Mouse (Mus musculus): ENCODE results near the gene Dab1. TPM values are rescaled to one million over a fixed set of nuclear protein-coding genes. Genes with fewer than 3 reads are reported as not detected.
A peak's percentile ranks its signal among the peaks of the same experiment; 100 is the strongest.

Gene Dab1
- polyA plus RNA-seq, 1 experiment from 2014 or later, result 22.8 TPM

DNA sequence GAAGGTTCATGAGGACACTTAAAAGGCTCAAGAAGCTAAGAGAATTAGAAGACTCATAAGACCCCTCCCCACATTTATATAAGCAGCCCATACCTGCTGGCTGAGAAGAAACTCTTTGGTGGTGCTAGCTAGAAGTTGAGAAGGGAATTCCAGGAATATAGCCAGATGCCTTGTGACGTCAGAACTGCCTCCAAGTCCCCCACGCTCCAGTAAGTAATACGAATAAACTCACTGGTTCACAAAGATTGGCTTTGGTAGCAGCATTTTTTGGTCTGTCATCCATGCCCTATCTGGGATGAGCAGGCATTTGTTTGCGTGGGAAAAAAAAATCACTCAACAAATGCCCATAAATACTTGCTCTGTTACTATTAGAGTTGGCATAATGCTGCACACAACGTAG, 816.6 kb downstream of the Dab1 start:
- Histone ChIP-seq H3K27me3 (ENCODE audit: insufficient read depth, low read length) (no peaks in the 10 kb centered on the region), H3K9ac (ENCODE audit: low read depth, low read length) (no peak overlapping the region), H3K36me3 (ENCODE audit: insufficient read depth, low read length) (no peaks in the 10 kb centered on the region), H3K27ac (no peak overlapping the region), H3K9me3 (replicated peaks; ENCODE audit: low read length) (no peaks in the 10 kb centered on the region), H3K4me1 (replicated peaks; ENCODE audit: insufficient read depth, low read length) (0 out of 2 replicates have a peak, but pooled peaks cover 3% of the 10 kb centered on the region), H3K4me3 (replicated peaks; ENCODE audit: low read depth, low read length) (no peak overlapping the region), H3K4me2 (ENCODE audit: low read length) (no peak overlapping the region)
- TF ChIP-seq CTCF (IDR thresholded peaks at IDR 0.05; ENCODE audit: low read depth), result no peak
- no peak for ATAC-seq (replicated peaks; ENCODE audit: low FRiP score, low read depth)
- no peak for DNase-seq (ENCODE audit: low spot score)
- 62% methylated on average over 5 of the region's 5 CpGs for WGBS

GRCm38 (mm10) chr4:104436411-104436810, 817.3 kb downstream of the Dab1 start:
- DNase-seq (ENCODE audit: low spot score) (no peak), ATAC-seq (replicated peaks; ENCODE audit: low FRiP score, low read depth) (no peak)
- 0 out of 2 replicates have a peak, but pooled peaks cover 3% of the 10 kb centered on the region for H3K4me1 ChIP-seq (replicated peaks; ENCODE audit: insufficient read depth, low read length)
- H3K4me2 ChIP-seq (ENCODE audit: low read length), result no peak overlapping the region
- no peaks in the 10 kb centered on the region for H3K36me3 ChIP-seq (ENCODE audit: insufficient read depth, low read length)
- no peak overlapping the region for H3K9ac ChIP-seq (ENCODE audit: low read depth, low read length)
- H3K27ac ChIP-seq, result no peak overlapping the region
- H3K27me3 ChIP-seq (ENCODE audit: insufficient read depth, low read length), result no peaks in the 10 kb centered on the region
- TF ChIP-seq CTCF (IDR thresholded peaks at IDR 0.05; ENCODE audit: low read depth), result no peak
- WGBS, result 96% methylated on average over 4 of the region's 4 CpGs
- H3K4me3 ChIP-seq (replicated peaks; ENCODE audit: low read depth, low read length), result no peak overlapping the region
- H3K9me3 ChIP-seq (replicated peaks; ENCODE audit: low read length), result no peaks in the 10 kb centered on the region

DNA sequence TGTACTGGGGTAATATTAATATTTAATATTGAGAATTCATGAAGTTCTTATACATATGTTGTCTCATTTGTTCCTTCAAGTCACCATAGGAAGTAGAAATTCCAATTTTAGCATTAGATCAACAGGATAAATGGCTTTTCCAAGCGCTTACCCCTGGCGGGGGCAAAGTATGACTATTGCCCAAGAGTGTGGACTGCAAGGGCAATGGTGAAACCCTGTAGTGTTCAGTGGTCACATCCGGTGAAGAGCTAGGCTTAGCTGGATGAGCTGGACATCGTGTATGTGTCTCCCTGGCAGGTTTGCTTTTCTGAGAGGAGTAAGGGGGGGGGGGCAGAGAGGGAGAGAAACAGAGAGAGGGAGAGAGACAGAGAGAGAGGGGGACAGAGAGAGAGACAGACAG, 819.6 kb downstream of the Dab1 start:
- ATAC-seq (replicated peaks; ENCODE audit: low FRiP score, low read depth), result no peak

DNA sequence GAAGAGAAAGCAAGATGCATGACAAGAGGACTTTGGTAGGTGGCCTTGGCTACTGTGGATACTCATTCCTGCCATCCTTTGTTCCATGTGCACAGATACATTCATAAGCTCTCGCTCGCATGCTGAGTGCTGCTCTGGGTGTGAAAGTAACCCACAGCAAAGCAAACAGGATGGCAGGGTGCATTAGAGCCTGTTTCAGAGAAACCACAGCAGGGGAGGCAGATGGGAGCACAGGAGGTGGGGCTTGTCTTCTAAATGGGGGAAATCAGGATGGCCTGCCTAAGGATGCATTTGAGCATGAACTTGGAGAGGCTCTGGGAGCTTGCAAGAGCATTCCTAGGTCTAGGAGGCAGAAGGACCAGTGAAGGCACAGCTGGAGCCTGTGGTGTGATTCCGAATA, 820.5 kb downstream of the Dab1 start:
- H3K9me3 ChIP-seq (replicated peaks; ENCODE audit: low read length), result no peaks in the 10 kb centered on the region
- H3K4me1 ChIP-seq (replicated peaks; ENCODE audit: insufficient read depth, low read length), result no peaks in the 10 kb centered on the region
- no peak for TF ChIP-seq CTCF (IDR thresholded peaks at IDR 0.05; ENCODE audit: low read depth)
- H3K4me2 ChIP-seq (ENCODE audit: low read length), result no peak overlapping the region
- H3K4me3 ChIP-seq (replicated peaks; ENCODE audit: low read depth, low read length), result no peak overlapping the region
- no peak overlapping the region for H3K27ac ChIP-seq
- ATAC-seq (replicated peaks; ENCODE audit: low FRiP score, low read depth), result no peak
- no peaks in the 10 kb centered on the region for H3K36me3 ChIP-seq (ENCODE audit: insufficient read depth, low read length)
- DNase-seq (ENCODE audit: low spot score), result no peak
- WGBS, result 84% methylated on average over 3 of the region's 3 CpGs
- H3K9ac ChIP-seq (ENCODE audit: low read depth, low read length), result no peak overlapping the region
- no peaks in the 10 kb centered on the region for H3K27me3 ChIP-seq (ENCODE audit: insufficient read depth, low read length)

More for the DNA sequence above, 819.6 kb downstream of the Dab1 start:
- Histone ChIP-seq H3K9me3 (replicated peaks; ENCODE audit: low read length) (no peaks in the 10 kb centered on the region), H3K4me3 (replicated peaks; ENCODE audit: low read depth, low read length) (no peak overlapping the region), H3K27ac (no peak overlapping the region), H3K4me1 (replicated peaks; ENCODE audit: insufficient read depth, low read length) (0 out of 2 replicates have a peak, but pooled peaks cover 3% of the 10 kb centered on the region), H3K36me3 (ENCODE audit: insufficient read depth, low read length) (no peaks in the 10 kb centered on the region), H3K4me2 (ENCODE audit: low read length) (no peak overlapping the region), H3K27me3 (ENCODE audit: insufficient read depth, low read length) (no peaks in the 10 kb centered on the region), H3K9ac (ENCODE audit: low read depth, low read length) (no peak overlapping the region)
- DNase-seq (ENCODE audit: low spot score), result no peak
- no peak for TF ChIP-seq CTCF (IDR thresholded peaks at IDR 0.05; ENCODE audit: low read depth)
- WGBS, result 85% methylated on average over 4 of the region's 4 CpGs

DNA sequence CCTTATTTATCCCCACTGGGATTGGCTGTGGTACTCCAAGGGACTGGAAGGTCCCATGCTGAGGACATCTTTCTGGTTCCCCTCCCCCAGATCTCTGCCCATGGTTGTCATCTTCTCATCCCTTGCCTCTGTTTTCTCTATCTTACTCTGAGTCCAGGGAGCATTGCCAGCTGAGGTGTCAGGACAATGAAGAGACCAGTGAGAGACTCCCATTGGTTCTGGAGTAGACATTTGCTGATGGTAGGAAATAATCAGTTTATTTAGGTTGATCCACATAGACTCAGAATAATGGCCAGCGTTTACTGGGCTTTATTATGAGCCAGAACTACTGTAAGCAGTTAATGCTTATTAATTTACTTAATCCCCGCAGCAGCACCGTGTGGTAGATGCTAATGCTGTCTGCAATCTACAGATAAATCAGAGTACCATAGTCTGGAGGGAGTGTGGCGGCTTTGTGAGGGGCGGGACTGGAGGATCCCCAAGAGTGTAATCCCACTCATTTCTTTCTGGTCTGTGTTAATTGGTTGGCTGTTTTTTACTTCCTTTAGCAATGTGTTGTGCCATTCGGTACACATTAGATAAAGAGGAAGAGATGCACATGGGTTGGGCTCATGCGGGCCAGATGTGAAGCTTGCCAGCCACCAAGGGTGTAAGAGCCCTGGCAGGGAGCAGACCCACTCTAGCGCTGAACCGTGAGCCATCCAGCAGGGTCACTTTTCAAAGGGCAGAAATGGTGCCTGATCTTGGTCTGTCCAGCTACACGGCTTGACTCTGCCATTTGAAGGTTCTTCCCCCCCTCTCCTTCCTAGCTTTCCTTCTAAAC, 824.0 kb downstream of the Dab1 start:
- Histone ChIP-seq H3K36me3 (ENCODE audit: insufficient read depth, low read length) (no peaks in the 10 kb centered on the region), H3K27me3 (ENCODE audit: insufficient read depth, low read length) (no peaks in the 10 kb centered on the region), H3K27ac (no peak overlapping the region), H3K9ac (ENCODE audit: low read depth, low read length) (no peak overlapping the region), H3K4me2 (ENCODE audit: low read length) (no peak overlapping the region), H3K4me3 (replicated peaks; ENCODE audit: low read depth, low read length) (no peak overlapping the region), H3K4me1 (replicated peaks; ENCODE audit: insufficient read depth, low read length) (no peaks in the 10 kb centered on the region), H3K9me3 (replicated peaks; ENCODE audit: low read length) (no peaks in the 10 kb centered on the region)
- ATAC-seq (replicated peaks; ENCODE audit: low FRiP score, low read depth) (no peak), DNase-seq (ENCODE audit: low spot score) (no peak)
- TF ChIP-seq CTCF (IDR thresholded peaks at IDR 0.05; ENCODE audit: low read depth), result no peak
- 50% methylated on average over 10 of the region's 10 CpGs for WGBS

DNA sequence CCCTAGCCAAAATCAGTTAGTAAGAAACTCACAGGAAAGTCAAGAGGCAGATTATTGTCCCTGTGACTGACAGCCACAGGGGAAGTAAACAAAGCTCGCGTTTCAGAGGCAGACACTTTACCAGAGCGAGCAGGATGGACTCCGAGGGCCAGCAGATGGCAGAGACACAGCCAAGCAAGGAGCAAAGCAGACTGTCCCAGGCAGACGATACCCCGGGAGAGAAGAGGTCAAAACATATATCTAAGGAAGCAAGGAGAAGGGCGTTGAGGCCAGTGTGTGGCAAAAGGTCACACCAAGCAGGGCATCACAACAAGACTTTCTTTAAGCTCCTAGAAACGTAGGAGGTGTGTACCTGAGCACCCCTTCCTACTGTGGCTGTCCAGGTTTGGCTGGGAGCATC, 824.6 kb downstream of the Dab1 start:
- Histone ChIP-seq H3K36me3 (ENCODE audit: insufficient read depth, low read length) (no peaks in the 10 kb centered on the region), H3K9ac (ENCODE audit: low read depth, low read length) (no peak overlapping the region), H3K4me1 (replicated peaks; ENCODE audit: insufficient read depth, low read length) (no peaks in the 10 kb centered on the region), H3K27me3 (ENCODE audit: insufficient read depth, low read length) (no peaks in the 10 kb centered on the region), H3K9me3 (replicated peaks; ENCODE audit: low read length) (no peaks in the 10 kb centered on the region), H3K27ac (no peak overlapping the region), H3K4me2 (ENCODE audit: low read length) (no peak overlapping the region), H3K4me3 (replicated peaks; ENCODE audit: low read depth, low read length) (no peak overlapping the region)
- WGBS, result 17% methylated on average over 8 of the region's 8 CpGs
- DNase-seq (ENCODE audit: low spot score) (peak; percentile 56), ATAC-seq (replicated peaks; ENCODE audit: low FRiP score, low read depth) (no peak)
- TF ChIP-seq CTCF (IDR thresholded peaks at IDR 0.05; ENCODE audit: low read depth), result peak; percentile 23; the same call in 1 of the 2 replicates

Data from kidney, postnatal 0 days (tissue).